Mouse (Mus musculus): ENCODE measurements at regions not wholly inside any gene's neighbourhood (a gene's known extent, or its start where the extent isn't known, plus 50 kb on each side); places are given as distances from the start of the nearest gene placed in this dataset.
A peak's percentile ranks its signal among the peaks of the same experiment; 100 is the strongest.

GRCm38 (mm10) chr11:65490426-65490825 is 220.6 kb upstream of the Myocd start:
- DNase-seq = no peak

- peak; percentile 33 for DNase-seq
These were observed 206.2 kb upstream of the Myocd start for GRCm38 (mm10) chr11:65475821-65476540.

DNA sequence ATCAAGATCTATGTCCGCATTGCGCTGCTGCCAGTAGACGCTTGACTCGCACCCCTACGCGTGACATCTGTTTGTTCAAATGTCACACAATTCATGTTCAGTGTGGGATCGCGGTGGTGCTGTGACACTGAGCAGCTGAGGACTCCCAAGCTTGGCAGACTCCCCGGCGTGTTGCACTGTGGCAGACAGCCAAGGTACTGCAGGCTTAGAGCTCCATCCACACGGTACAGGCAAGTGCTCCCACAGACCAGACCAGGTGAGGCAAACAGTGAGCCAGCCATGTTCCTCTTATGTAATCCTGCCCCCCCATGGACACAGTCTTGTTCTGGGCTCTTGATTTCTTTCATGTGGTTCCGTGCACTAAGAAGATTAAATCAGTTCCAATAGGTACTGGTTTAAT is 205.5 kb upstream of the Myocd start:
- DNase-seq = peak; percentile 64

- DNase-seq = no peak
These were observed 200.3 kb upstream of the Myocd start for GRCm38 (mm10) chr11:65469762-65470741.

GRCm38 (mm10) chr11:65461044-65461443 is 191.3 kb upstream of the Myocd start:
- no peak for DNase-seq

DNA sequence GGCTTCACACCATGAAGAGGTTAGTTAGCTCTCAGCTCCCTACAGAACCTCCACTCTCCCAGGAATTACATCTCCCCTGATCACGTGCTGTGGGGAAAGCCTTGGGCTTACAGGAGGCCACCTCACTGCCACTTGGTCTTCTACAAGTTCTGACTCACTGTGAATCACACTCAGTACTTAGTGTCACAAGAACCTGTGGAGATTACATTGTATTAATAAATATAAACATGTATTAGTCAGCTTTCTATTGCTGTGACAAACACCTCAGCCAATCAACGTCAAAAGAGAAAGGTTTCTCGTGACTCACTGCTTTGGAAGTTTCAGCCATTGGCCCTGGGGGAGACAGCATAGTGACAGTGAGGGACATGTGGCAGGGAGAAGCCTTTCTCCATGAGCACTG is 178.6 kb upstream of the Myocd start:
- no peak for DNase-seq

GRCm38 (mm10) chr11:65443466-65444024 is 173.8 kb upstream of the Myocd start:
- DNase-seq = no peak

GRCm38 (mm10) chr11:65435699-65436161 is 165.9 kb upstream of the Myocd start:
- no peak for DNase-seq

DNA sequence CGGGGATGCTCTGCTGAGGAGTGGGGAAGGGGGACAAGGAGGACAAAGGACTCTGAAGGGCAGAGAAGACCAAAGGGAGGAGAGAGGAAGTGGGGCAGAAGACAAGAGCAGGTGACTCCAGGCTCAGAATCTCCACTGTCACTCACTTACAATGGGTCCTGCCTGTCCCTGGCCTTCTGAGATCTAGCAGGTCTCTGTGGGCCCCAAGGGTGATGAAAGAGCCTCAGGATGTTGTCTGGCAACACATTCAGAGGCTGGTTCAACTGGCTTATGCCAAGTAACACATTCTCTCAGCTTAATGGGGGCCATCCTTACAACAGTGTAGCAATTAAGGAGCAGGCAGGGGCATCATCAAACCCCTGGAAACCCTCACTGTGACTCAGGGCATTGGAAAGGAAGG is 152.1 kb upstream of the Myocd start:
- no peak for DNase-seq

DNA sequence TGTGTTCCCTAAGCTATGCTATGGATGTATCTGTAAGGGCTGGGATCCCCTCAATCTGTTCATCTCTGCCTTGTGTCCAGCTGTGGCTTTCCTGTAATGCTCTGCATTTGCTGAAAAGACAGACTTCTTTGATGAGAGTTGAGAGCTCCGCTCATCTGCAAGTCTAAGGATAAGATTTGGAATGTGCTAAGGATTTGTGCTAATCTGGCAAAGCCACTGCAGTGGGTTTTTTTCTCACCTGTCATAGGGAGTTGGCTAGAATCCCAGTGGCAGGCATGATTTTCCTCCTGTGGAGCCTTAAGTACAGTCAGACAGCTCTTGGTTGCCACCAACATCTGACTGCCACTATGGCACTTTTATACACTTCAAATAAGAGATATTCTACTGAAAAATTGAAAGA is 138.8 kb upstream of the Myocd start:
- no peak for DNase-seq

DNA sequence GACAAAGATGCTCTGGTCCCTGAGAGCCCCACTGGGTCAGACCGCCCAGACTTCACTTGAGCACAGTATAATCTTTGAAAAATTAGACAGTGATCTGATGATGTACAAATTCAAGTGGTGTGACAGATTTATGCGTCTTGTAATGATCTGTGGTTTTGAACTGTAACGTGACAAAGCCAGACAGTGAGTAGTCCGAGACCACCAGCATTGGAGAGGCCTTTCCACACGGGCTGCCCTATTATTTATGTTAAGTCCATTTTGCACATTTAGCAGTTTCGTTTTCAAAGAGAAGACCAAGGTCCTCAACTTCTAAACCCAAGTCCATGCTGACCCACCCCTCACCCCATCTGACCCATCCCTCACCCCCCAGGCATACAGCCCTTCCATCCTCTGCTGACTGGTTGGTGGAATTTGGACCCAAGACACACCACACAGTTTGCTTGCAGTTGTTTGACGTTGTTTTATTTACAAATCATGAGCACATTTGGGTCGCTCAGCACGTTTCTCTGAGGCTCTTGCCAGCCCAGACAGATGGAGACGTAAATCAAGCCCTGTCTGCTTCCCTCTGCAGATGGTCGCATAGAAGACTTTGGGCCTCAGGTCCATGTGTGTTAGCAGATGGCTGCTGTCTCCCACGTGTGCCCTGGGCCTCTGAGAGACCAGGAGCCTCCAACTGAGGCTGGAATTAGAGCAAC is 132.8 kb upstream of the Myocd start:
- DNase-seq = peak; percentile 2

DNA sequence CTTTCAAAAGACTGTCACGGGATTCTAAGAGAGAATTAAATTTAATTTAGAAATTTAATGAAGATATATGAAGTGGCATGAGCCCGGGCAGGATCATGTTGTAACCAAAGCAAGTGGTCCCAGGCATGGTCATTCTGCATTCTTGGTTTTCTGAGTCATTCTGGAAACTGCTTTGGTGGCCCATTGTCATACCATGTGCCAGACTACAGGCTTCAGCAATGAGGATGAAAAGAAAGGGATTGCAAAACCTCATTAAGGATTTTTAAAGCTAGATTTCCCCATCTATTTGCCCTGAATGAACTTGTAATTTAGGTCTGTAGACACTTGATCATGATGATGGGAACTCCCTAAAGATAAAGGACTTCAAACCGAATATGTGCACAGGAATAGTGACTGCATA is 119.4 kb upstream of the Myocd start:
- DNase-seq = no peak

DNA sequence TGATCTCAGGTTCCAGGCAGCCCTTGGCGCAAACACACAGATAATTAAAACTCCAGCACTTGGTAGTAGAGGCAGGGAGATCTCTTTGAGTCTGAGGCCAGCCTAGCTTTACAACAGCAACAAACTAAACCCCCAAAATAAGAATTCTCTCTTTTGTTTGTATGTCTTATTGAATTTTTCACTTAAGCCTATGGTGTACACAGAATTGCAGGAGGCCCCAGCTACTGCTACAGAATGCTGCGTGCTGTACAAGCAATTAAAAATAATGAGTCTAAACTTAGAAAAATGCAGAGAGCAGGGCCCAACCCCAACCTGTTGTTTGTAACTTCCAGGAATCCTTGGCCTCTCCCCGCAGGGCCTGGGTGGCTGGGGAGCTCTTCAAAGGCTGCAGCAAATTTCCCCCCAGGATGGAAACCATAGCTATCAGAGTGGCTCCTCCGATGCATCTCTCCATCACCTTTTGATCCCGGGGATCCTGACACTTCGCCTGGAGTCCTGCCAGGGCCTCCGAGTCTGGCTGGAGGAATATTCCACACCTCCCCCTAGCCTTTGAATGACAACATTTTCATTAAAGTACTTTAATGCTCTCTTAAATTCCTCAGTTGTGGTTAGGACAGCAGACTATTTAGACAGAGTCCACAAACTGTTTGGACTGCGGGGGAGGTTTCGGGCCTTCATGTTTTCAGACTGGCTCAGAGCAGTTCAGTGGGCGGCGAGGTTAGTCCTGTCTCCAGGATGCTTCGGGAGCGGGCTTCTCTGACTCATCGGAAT is 116.7 kb upstream of the Myocd start:
- no peak for DNase-seq

- DNase-seq = no peak
These were observed 105.6 kb upstream of the Myocd start for GRCm38 (mm10) chr11:65375361-65375760.

DNA sequence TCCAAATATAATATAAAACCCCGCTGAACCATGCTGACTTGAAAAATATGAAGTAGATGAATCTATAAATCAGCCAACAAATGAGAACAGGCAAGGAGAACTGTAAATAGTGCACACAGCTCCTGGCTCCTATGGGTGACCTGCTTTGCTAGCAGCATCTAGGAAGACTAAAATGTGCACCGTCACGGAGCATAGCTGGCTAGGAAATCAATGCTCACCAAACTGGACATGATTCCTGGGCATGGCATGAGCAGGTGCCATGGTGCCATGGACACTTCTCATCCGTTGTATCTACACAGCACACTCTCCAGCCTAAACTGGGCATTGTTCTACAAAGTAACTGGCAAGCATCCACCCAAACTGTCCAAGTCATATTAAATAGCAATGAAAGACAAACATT is 103.3 kb upstream of the Myocd start:
- DNase-seq = no peak

DNA sequence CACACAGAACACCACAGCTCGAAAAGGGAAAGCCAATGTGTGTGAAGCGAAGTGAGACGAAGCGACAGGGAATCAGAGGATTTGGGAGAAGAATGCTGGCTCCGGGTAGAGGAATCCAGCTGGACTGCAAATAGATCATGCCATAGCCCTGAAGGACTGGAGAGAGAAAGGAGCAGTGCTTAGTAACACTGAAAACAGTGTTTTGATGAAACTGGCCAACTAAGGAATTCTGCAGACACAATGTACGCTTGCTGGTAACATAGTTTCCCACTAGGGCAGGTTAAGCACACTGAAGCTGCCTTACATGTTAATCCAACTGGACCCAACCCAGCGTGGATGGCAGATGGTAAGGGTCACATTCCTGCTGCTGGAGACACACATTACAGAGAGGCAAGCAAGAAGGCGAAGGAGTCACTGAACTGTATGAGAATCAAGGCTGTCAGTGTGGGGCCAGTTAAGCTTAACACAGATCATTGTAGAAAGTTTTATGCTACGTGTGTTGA is 102.6 kb upstream of the Myocd start:
- DNase-seq = no peak

DNA sequence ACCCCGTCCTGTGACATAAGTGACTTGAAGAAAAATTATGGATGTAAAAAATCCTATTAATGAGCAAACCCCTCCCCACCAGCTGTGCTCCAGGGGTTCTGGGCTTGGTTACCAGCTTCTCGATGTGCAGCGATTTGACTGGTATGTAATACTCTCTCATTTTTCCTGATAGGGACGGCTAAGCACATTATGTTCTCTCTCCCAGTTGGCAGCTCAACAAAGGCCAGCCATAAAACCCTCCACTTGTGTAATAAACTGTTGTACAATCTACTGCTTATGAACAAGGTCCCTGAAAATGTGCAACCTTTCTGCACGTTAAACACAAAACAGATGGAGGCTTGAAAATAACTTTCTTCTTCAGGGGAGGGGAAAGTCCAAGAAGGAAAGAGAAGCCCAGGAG is 98.0 kb upstream of the Myocd start:
- DNase-seq = no peak

- DNase-seq = peak; percentile 10
These were observed 97.0 kb upstream of the Myocd start for GRCm38 (mm10) chr11:65366677-65367370.

GRCm38 (mm10) chr11:65365751-65366559 is 96.2 kb upstream of the Myocd start:
- DNase-seq = no peak

- DNase-seq = no peak
These were observed 95.1 kb upstream of the Myocd start for GRCm38 (mm10) chr11:65364910-65365309.

Measured in adrenal gland, postnatal 25 days (tissue).